Mouse (Mus musculus) intestine, postnatal 0 days (tissue): ENCODE measurements around the gene Igf2bp2. TPM values are rescaled to one million over a fixed set of nuclear protein-coding genes. Genes with fewer than 3 reads are reported as not detected.

ENCODE experiments used
- ATAC-seq: fragments of 200-750 bp; cut with Nextera tagmentation; 2 replicates; pipeline ENCODE4 v1.8.0; 2017; ENCODE audit warnings: mild to moderate bottlenecking, moderate TSS enrichment, moderate library complexity
- H3K27ac ChIP-seq: fragments of 300-500 bp; sonication (generic); 2 replicates; pipeline ENCODE4 v1.5.1; 2014; ENCODE audit warnings: mild to moderate bottlenecking, low read depth, low read length, moderate library complexity
- H3K27me3 ChIP-seq: fragments of 300-500 bp; sonication (generic); replicated peaks from 2 replicates; pipeline ENCODE4 v1.6.1; 2014; ENCODE audit warnings: low read length, mixed read lengths; ENCODE audit not compliant: control insufficient read depth, insufficient read depth
- H3K36me3 ChIP-seq: fragments of 300-500 bp; sonication (generic); 2 replicates; pipeline ENCODE4 v1.6.1; 2014; ENCODE audit warnings: mild to moderate bottlenecking, moderate library complexity; ENCODE audit not compliant: control insufficient read depth, insufficient read depth
- H3K4me1 ChIP-seq: fragments of 300-500 bp; sonication (generic); replicated peaks from 2 replicates; pipeline ENCODE4 v1.6.1; 2014; ENCODE audit warnings: antibody characterized with exemption, low read length, mixed read lengths; ENCODE audit not compliant: control insufficient read depth, insufficient read depth
- H3K4me2 ChIP-seq: fragments of 300-500 bp; sonication (generic); replicated peaks from 2 replicates; pipeline ENCODE4 v1.6.1; 2014; ENCODE audit warnings: low read depth, mild to moderate bottlenecking, moderate library complexity
- H3K4me3 ChIP-seq: fragments of 300-500 bp; sonication (generic); 2 replicates; pipeline ENCODE4 v1.5.1; 2014; ENCODE audit warnings: low read depth, low read length
- H3K9ac ChIP-seq: fragments of 300-500 bp; sonication (generic); 2 replicates; pipeline ENCODE4 v1.6.1; 2014; ENCODE audit warnings: mild to moderate bottlenecking, low read depth, low read length
- H3K9me3 ChIP-seq: fragments of 300-500 bp; sonication (generic); 2 replicates; pipeline ENCODE4 v1.6.1; 2016; ENCODE audit warnings: mixed run types; ENCODE audit not compliant: control insufficient read depth
- CTCF ChIP-seq: sonication (generic); IDR thresholded peaks from 2 replicates; pipeline ENCODE4 v1.5.1; 2016; ENCODE audit warnings: low read depth, mild to moderate bottlenecking, control low read depth, antibody characterized with exemption, moderate library complexity
- WGBS: fragments of 180-500 bp; shearing (Covaris S2); extraction: QIAGEN DNeasy Blood & Tissue Kit; methylation state at CpG from one replicate; pipeline ENCODE4 v1.1.7; 2014; 5-methylcytosine and 5-hydroxymethylcytosine counted together
- polyA plus RNA-seq: library from polyadenylated mRNA; unstranded; fragments of >200 nt; fragmentation: Nextera tagmentation; extraction: Ambion mirVana; gene quantifications from 2 replicates; pipeline ENCODE4 v1.2.1, GENCODE M21; 2015

Igf2bp2 gene
- polyA plus RNA-seq, 1 experiment from 2014 or later, result 38.7 TPM

DNA sequence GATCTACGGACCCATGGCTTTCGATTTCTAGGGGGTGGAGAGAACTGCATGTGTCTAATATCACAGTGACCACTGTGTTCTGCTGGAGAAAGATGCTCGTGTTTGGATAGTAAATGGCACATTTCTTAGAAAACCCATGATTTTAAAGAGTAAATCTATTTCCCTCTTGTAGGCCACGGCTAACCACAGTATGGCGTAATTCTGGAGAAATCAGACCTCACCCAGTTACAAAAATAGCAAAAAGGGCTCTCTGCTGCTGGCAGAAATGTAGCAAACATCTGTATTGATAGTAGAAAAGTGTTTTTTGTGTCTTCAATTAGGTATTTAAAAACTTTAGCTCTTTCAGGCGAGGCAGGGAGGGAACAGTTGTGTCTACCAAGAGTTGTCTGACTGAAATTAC, 18.6 kb downstream of the Igf2bp2 start:
- ATAC-seq, result no peak
- H3K9ac ChIP-seq, result no peak overlapping the region
- H3K27ac ChIP-seq, result no peak overlapping the region
- 79% methylated on average over 6 of the region's 6 CpGs for WGBS
- TF ChIP-seq CTCF, result no peak
- no peak overlapping the region for H3K4me3 ChIP-seq
- no peaks in the 10 kb centered on the region for H3K36me3 ChIP-seq
- H3K9me3 ChIP-seq, result no peaks in the 10 kb centered on the region
- H3K27me3 ChIP-seq, result no peaks in the 10 kb centered on the region
- no peak overlapping the region for H3K4me2 ChIP-seq
- H3K4me1 ChIP-seq, result peaks cover 10% of the 10 kb centered on the region; the same call in 1 of the 2 replicates

DNA sequence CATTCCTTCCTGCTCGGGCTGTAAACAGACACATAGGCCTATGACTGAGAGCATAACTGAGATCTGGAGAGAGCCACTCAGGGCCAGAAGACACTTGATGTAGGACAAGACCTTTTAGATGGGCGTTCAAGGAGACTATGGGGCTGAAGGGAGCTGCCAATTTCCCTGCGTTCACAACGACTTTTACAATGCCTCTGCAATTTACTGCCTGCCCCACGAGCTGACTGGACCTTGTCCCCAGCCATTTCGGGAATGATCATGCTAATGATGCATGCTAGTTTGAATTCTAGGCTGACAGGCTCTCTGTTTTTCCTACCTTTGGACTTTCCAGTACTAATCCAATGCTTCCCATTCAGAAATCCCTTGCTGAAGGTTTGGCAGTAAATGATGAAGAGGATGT, 22.2 kb downstream of the Igf2bp2 start:
- Histone ChIP-seq H3K4me1 (peaks cover 22% of the 10 kb centered on the region; the same call in 1 of the 2 replicates), H3K9ac (no peak overlapping the region), H3K36me3 (no peaks in the 10 kb centered on the region), H3K4me3 (no peak overlapping the region), H3K4me2 (peak overlapping the region; percentile 40), H3K9me3 (no peaks in the 10 kb centered on the region), H3K27ac (peak overlapping the region; percentile 79), H3K27me3 (no peaks in the 10 kb centered on the region)
- WGBS, result 28% methylated on average over 6 of the region's 6 CpGs
- peak; percentile 78 for ATAC-seq
- TF ChIP-seq CTCF, result no peak

- WGBS, result 84% methylated on average over 5 of the region's 5 CpGs
- no peak for TF ChIP-seq CTCF
- H3K27me3 ChIP-seq, result no peaks in the 10 kb centered on the region
- H3K9ac ChIP-seq, result no peak overlapping the region
- peaks cover 22% of the 10 kb centered on the region; the same call in 1 of the 2 replicates for H3K4me1 ChIP-seq
- H3K9me3 ChIP-seq, result no peaks in the 10 kb centered on the region
- H3K4me2 ChIP-seq, result no peak overlapping the region
- no peaks in the 10 kb centered on the region for H3K36me3 ChIP-seq
- no peak for ATAC-seq
- 0 out of 2 replicates have a peak overlapping the region, but pooled peaks have one; percentile 79 for H3K27ac ChIP-seq
- H3K4me3 ChIP-seq, result no peak overlapping the region
Measured at GRCm38 (mm10) chr16:22139821-22140220, 23.3 kb downstream of the Igf2bp2 start.

DNA sequence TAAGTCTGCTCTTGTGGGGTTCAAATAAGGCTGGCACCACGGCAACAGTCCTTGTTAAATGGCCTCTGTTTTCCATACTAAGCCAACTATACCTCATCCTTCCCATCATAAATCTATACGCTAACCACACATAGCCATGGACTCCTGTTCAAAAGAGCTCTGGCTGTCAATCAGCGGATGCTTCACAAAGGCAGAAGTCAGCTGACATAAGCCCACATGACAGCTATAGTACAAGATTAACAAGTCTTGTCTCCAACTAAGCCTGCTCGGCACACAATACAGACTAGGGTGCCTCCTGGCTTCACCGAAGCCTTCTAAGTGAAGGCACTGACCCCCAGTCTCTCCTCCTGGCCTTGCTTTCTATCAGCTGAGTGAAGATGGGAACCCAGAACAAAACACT, 26.9 kb downstream of the Igf2bp2 start:
- Histone ChIP-seq H3K36me3 (no peaks in the 10 kb centered on the region), H3K9me3 (no peaks in the 10 kb centered on the region), H3K9ac (no peak overlapping the region), H3K4me1 (peaks cover 14% of the 10 kb centered on the region; the same call in 1 of the 2 replicates), H3K27me3 (no peaks in the 10 kb centered on the region), H3K4me3 (no peak overlapping the region), H3K4me2 (no peak overlapping the region), H3K27ac (no peak overlapping the region)
- TF ChIP-seq CTCF, result no peak
- WGBS, result 64% methylated on average over 5 of the region's 5 CpGs
- ATAC-seq, result no peak

- no peak overlapping the region for H3K27ac ChIP-seq
- no peak overlapping the region for H3K4me2 ChIP-seq
- no peak overlapping the region for H3K4me3 ChIP-seq
- no peak for ATAC-seq
- H3K27me3 ChIP-seq, result no peaks in the 10 kb centered on the region
- H3K9ac ChIP-seq, result no peak overlapping the region
- no peaks in the 10 kb centered on the region; the same call in 1 of the 2 replicates for H3K36me3 ChIP-seq
- H3K9me3 ChIP-seq, result no peaks in the 10 kb centered on the region
- TF ChIP-seq CTCF, result no peak
- peaks cover 2% of the 10 kb centered on the region; the same call in 1 of the 2 replicates for H3K4me1 ChIP-seq
- 46% methylated on average over 6 of the region's 6 CpGs for WGBS
Measured at GRCm38 (mm10) chr16:22131321-22131720, 31.8 kb downstream of the Igf2bp2 start.

GRCm38 (mm10) chr16:22129511-22129910, 33.6 kb downstream of the Igf2bp2 start:
- H3K9ac ChIP-seq, result no peak overlapping the region
- H3K36me3 ChIP-seq, result no peaks in the 10 kb centered on the region; the same call in 1 of the 2 replicates
- H3K4me1 ChIP-seq, result peaks cover 2% of the 10 kb centered on the region; the same call in 1 of the 2 replicates
- no peak overlapping the region for H3K4me2 ChIP-seq
- no peaks in the 10 kb centered on the region for H3K9me3 ChIP-seq
- H3K27me3 ChIP-seq, result no peaks in the 10 kb centered on the region
- 70% methylated on average over 7 of the region's 7 CpGs for WGBS
- no peak overlapping the region for H3K27ac ChIP-seq
- no peak; the same call in 1 of the 2 replicates for ATAC-seq
- no peak for TF ChIP-seq CTCF
- H3K4me3 ChIP-seq, result no peak overlapping the region

DNA sequence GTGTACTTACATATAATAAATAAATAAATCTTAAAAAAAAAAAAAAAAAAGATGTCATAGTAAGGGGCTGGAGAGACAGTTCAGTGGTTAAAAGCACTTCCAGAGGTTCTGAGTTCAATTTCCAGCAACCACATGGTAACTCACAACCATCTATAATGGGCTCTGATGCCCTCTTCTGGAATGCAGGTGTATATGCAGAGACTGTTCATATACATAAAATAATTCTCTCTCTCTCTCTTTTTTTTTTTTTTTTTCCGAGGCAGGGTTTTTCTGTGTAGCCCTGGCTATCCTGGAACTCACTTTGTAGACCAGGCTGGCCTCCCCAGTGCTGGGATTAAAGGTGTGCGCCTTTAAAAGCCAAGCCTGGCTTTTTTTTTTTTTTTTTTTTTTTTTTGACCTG, 34.5 kb downstream of the Igf2bp2 start:
- TF ChIP-seq CTCF, result peak; percentile 31
- Histone ChIP-seq H3K9ac (no peak overlapping the region), H3K9me3 (no peaks in the 10 kb centered on the region), H3K36me3 (no peaks in the 10 kb centered on the region; the same call in 1 of the 2 replicates), H3K4me2 (no peak overlapping the region), H3K4me1 (peaks cover 2% of the 10 kb centered on the region; the same call in 1 of the 2 replicates), H3K27me3 (no peaks in the 10 kb centered on the region), H3K4me3 (no peak overlapping the region), H3K27ac (no peak overlapping the region)
- WGBS, result 97% methylated on average over 2 of the region's 2 CpGs
- no peak for ATAC-seq
